In genomic region chr16:73870296-73870695, GRCm38 (mm10) we compare ENCODE assay signal across 15 mouse cellular contexts.
"Had no signal": no experiment of that assay in that cellular context is flagged by ENCODE, and none has a peak within 500 bp of the region (broad histone marks: within the 10 kb centered on the region; RNA-seq: fewer than 3 reads in every experiment).

No protein-coding gene starts in this region.

- H3K27ac ChIP-seq: hindbrain, embryonic 15.5 days; left cerebral cortex, adult 2 months; limb, embryonic 10.5 days; liver, embryonic 13.5 days; midbrain, embryonic 10.5 days; midbrain, embryonic 15.5 days; neural tube, embryonic 13.5 days; stomach, embryonic 15.5 days had no signal

- H3K27me3 ChIP-seq: hindbrain, embryonic 15.5 days; liver, embryonic 13.5 days; midbrain, embryonic 15.5 days; neural tube, embryonic 13.5 days; stomach, embryonic 15.5 days had no signal

- H3K4me1 ChIP-seq: hindbrain, embryonic 15.5 days; midbrain, embryonic 10.5 days; midbrain, embryonic 15.5 days; neural tube, embryonic 13.5 days; stomach, embryonic 15.5 days had no signal

- DNase-seq: kidney, adult 2 months; kidney, postnatal 25 days; liver, embryonic 13.5 days; liver, postnatal 0 days; right cerebral cortex, adult 18-20 months; right cerebral cortex, postnatal 4 days; spleen, adult 18-20 months; thymus, postnatal 4 days had no signal

- H3K36me3 ChIP-seq: hindbrain, embryonic 15.5 days; limb, embryonic 10.5 days; liver, embryonic 13.5 days; midbrain, embryonic 10.5 days; midbrain, embryonic 15.5 days; neural tube, embryonic 13.5 days; stomach, embryonic 15.5 days had no signal

- H3K9ac ChIP-seq: hindbrain, embryonic 15.5 days; liver, embryonic 13.5 days; liver, postnatal 0 days; midbrain, embryonic 15.5 days; neural tube, embryonic 13.5 days; stomach, embryonic 15.5 days had no signal

- H3K4me3 ChIP-seq: hindbrain, embryonic 15.5 days; left cerebral cortex, adult 2 months; limb, embryonic 10.5 days; liver, embryonic 13.5 days; midbrain, embryonic 10.5 days; midbrain, embryonic 15.5 days; neural tube, embryonic 13.5 days; stomach, embryonic 15.5 days had no signal

- ATAC-seq: liver, postnatal 0 days; midbrain, embryonic 15.5 days had no signal

- H3K4me2 ChIP-seq: hindbrain, embryonic 15.5 days; liver, embryonic 13.5 days; midbrain, embryonic 15.5 days; neural tube, embryonic 13.5 days had no signal

- H3K9me3 ChIP-seq: hindbrain, embryonic 15.5 days; limb, embryonic 10.5 days; liver, embryonic 13.5 days; midbrain, embryonic 10.5 days; midbrain, embryonic 15.5 days; neural tube, embryonic 13.5 days; stomach, embryonic 15.5 days had no signal
